Mouse (Mus musculus): Measurements from ENCODE around the gene Vezt.

The Vezt gene

GRCm38 (mm10) chr10:93915531-93916275, 119.9 kb downstream of the Vezt start:
- DNase-seq (ENCODE audit: extremely low read depth, insufficient read length, low spot score), result no peak

- DNase-seq (ENCODE audit: extremely low read depth, insufficient read length, low spot score), result no peak
Measured at GRCm38 (mm10) chr10:93913525-93913924, 122.1 kb downstream of the Vezt start.

- DNase-seq (ENCODE audit: extremely low read depth, insufficient read length, low spot score), result no peak
Measured at GRCm38 (mm10) chr10:93912917-93913316, 122.7 kb downstream of the Vezt start.

- no peak for DNase-seq (ENCODE audit: extremely low read depth, insufficient read length, low spot score)
Measured at GRCm38 (mm10) chr10:93912136-93912855, 123.3 kb downstream of the Vezt start.

GRCm38 (mm10) chr10:93911326-93911725, 124.3 kb downstream of the Vezt start:
- no peak for DNase-seq (ENCODE audit: extremely low read depth, insufficient read length, low spot score)

GRCm38 (mm10) chr10:93909811-93910446, 125.7 kb downstream of the Vezt start:
- DNase-seq (ENCODE audit: extremely low read depth, insufficient read length, low spot score), result no peak

GRCm38 (mm10) chr10:93909015-93909414, 126.6 kb downstream of the Vezt start:
- DNase-seq (ENCODE audit: extremely low read depth, insufficient read length, low spot score), result no peak

GRCm38 (mm10) chr10:93908540-93908939, 127.1 kb downstream of the Vezt start:
- no peak for DNase-seq (ENCODE audit: extremely low read depth, insufficient read length, low spot score)

GRCm38 (mm10) chr10:93907376-93907775, 128.2 kb downstream of the Vezt start:
- no peak for DNase-seq (ENCODE audit: extremely low read depth, insufficient read length, low spot score)

GRCm38 (mm10) chr10:93899907-93900306, 135.7 kb downstream of the Vezt start:
- DNase-seq (ENCODE audit: extremely low read depth, insufficient read length, low spot score), result no peak

GRCm38 (mm10) chr10:93899303-93899702, 136.3 kb downstream of the Vezt start:
- DNase-seq (ENCODE audit: extremely low read depth, insufficient read length, low spot score), result no peak

GRCm38 (mm10) chr10:93897043-93897646, 138.5 kb downstream of the Vezt start, which contains the start of gene Metap2:
Gene Metap2, minus strand, starts transcription at chr10:93897093.
- no peak for DNase-seq (ENCODE audit: extremely low read depth, insufficient read length, low spot score)

GRCm38 (mm10) chr10:93892551-93892950, 143.1 kb downstream of the Vezt start:
- no peak for DNase-seq (ENCODE audit: extremely low read depth, insufficient read length, low spot score)

- DNase-seq (ENCODE audit: extremely low read depth, insufficient read length, low spot score), result no peak
Measured at GRCm38 (mm10) chr10:93891031-93891430, 144.6 kb downstream of the Vezt start.

- DNase-seq (ENCODE audit: extremely low read depth, insufficient read length, low spot score), result no peak
Measured at GRCm38 (mm10) chr10:93890565-93890964, 145.1 kb downstream of the Vezt start.

GRCm38 (mm10) chr10:93889976-93890375, 145.6 kb downstream of the Vezt start:
- DNase-seq (ENCODE audit: extremely low read depth, insufficient read length, low spot score), result no peak

GRCm38 (mm10) chr10:93889579-93889950, 146.1 kb downstream of the Vezt start:
- DNase-seq (ENCODE audit: extremely low read depth, insufficient read length, low spot score), result peak; percentile 89
